13 mouse cellular contexts compared by ENCODE assay signal in genomic region chr3:70223443-70224065, GRCm38 (mm10).
A peak's percentile ranks its signal among the peaks of the same experiment; 100 is the strongest.
DNase-seq lines count a peak whose midpoint lies in the region; ATAC-seq and TF ChIP-seq lines count a peak whose summit lies in the region.
"Had no signal": no experiment of that assay in that cellular context is flagged by ENCODE, and none has a peak within 500 bp of the region (broad histone marks: within the 10 kb centered on the region; RNA-seq: fewer than 3 reads in every experiment).

No protein-coding gene starts in this region.

- H3K27me3 ChIP-seq in midbrain, embryonic 12.5 days: no peaks in the 10 kb centered on the region
- H3K27me3 ChIP-seq in midbrain, embryonic 10.5 days (ENCODE audit: low read depth, poor library complexity, severe bottlenecking): no peaks in the 10 kb centered on the region
- H3K27me3 ChIP-seq in midbrain, embryonic 13.5 days: no peaks in the 10 kb centered on the region
- H3K27me3 ChIP-seq: liver, embryonic 15.5 days; stomach, embryonic 15.5 days had no signal

- H3K4me2 ChIP-seq in midbrain, embryonic 12.5 days (replicated peaks): no peak overlapping the region
- H3K4me2 ChIP-seq in midbrain, embryonic 13.5 days (replicated peaks): no peak overlapping the region
- H3K4me2 ChIP-seq: liver, embryonic 15.5 days; stomach, embryonic 15.5 days had no signal

- no peaks in the 10 kb centered on the region for H3K9me3 ChIP-seq in midbrain, embryonic 12.5 days
- no peaks in the 10 kb centered on the region for H3K9me3 ChIP-seq in midbrain, embryonic 10.5 days (replicated peaks)
- H3K9me3 ChIP-seq in midbrain, embryonic 13.5 days: no peaks in the 10 kb centered on the region
- H3K9me3 ChIP-seq: limb, embryonic 10.5 days; liver, embryonic 15.5 days; stomach, embryonic 15.5 days had no signal

- no peaks in the 10 kb centered on the region for H3K36me3 ChIP-seq in midbrain, embryonic 12.5 days
- H3K36me3 ChIP-seq in midbrain, embryonic 10.5 days: no peaks in the 10 kb centered on the region
- no peaks in the 10 kb centered on the region for H3K36me3 ChIP-seq in midbrain, embryonic 13.5 days
- H3K36me3 ChIP-seq: limb, embryonic 10.5 days; liver, embryonic 15.5 days; stomach, embryonic 15.5 days had no signal

- H3K4me1 ChIP-seq in midbrain, embryonic 12.5 days: no peaks in the 10 kb centered on the region
- H3K4me1 ChIP-seq in midbrain, embryonic 10.5 days: no peaks in the 10 kb centered on the region
- H3K4me1 ChIP-seq in midbrain, embryonic 13.5 days (replicated peaks): peaks cover 5% of the 10 kb centered on the region; the same call in 1 of the 2 replicates
- H3K4me1 ChIP-seq in lung, adult 2 months (ENCODE audit: control insufficient read depth, insufficient read depth, low read length): no peaks in the 10 kb centered on the region
- H3K4me1 ChIP-seq: limb, embryonic 10.5 days; liver, embryonic 15.5 days; stomach, embryonic 15.5 days had no signal

- no peak for TF ChIP-seq POLR2A in lung, adult 2 months (IDR thresholded peaks at IDR 0.05; ENCODE audit: borderline replicate concordance, extremely low read depth, low read depth, low read length)

- H3K4me3 ChIP-seq in midbrain, embryonic 12.5 days: no peak overlapping the region
- H3K4me3 ChIP-seq in midbrain, embryonic 10.5 days: no peak overlapping the region
- no peak overlapping the region for H3K4me3 ChIP-seq in midbrain, embryonic 13.5 days (replicated peaks)
- H3K4me3 ChIP-seq in lung, adult 2 months (replicated peaks; ENCODE audit: extremely low read depth, low read depth, low read length): no peak overlapping the region
- H3K4me3 ChIP-seq: limb, embryonic 10.5 days; liver, embryonic 15.5 days; stomach, embryonic 15.5 days had no signal

- no peak for TF ChIP-seq CTCF in lung, adult 2 months (IDR thresholded peaks at IDR 0.05; ENCODE audit: insufficient read depth, low read length)

- H3K9ac ChIP-seq in midbrain, embryonic 12.5 days (replicated peaks): no peak overlapping the region
- no peak overlapping the region for H3K9ac ChIP-seq in midbrain, embryonic 13.5 days (replicated peaks)
- H3K9ac ChIP-seq: liver, embryonic 15.5 days; stomach, embryonic 15.5 days had no signal

- DNase-seq in midbrain, embryonic 10.5 days (ENCODE audit: low spot score): no peak
- peak; percentile 22 to 60 for DNase-seq in frontal cortex, postnatal 36 days (ENCODE audit: low spot score in 2 of 2)
- DNase-seq in telencephalon, adult 2 months (ENCODE audit: low read depth, low spot score): peak; percentile 46
- no peak for DNase-seq in lung, adult 2 months
- no peak for DNase-seq in kidney, postnatal 10 days
- DNase-seq: cerebellum, adult 9-10 months; embryo, embryonic 11 days had no signal

- ATAC-seq in midbrain, embryonic 12.5 days (ENCODE audit: low FRiP score, low read depth): peak; percentile 47; the same call in 1 of the 2 replicates
- 0 out of 2 replicates have a peak, but pooled peaks have one; percentile 62 for ATAC-seq in midbrain, embryonic 13.5 days

- H3K27ac ChIP-seq in midbrain, embryonic 12.5 days (replicated peaks): no peak overlapping the region
- H3K27ac ChIP-seq in midbrain, embryonic 10.5 days (replicated peaks): no peak overlapping the region
- no peak overlapping the region for H3K27ac ChIP-seq in midbrain, embryonic 13.5 days
- H3K27ac ChIP-seq: kidney, postnatal 0 days; limb, embryonic 10.5 days; liver, embryonic 15.5 days; stomach, embryonic 15.5 days had no signal

- 76% methylated on average over 3 of the region's 3 CpGs for WGBS in midbrain, embryonic 12.5 days
- 91% methylated on average over 3 of the region's 3 CpGs for WGBS in midbrain, embryonic 10.5 days
- WGBS in midbrain, embryonic 13.5 days: 47% methylated on average over 3 of the region's 3 CpGs
- WGBS in lung, adult 2 months: 88% methylated on average over 3 of the region's 3 CpGs

Comparison
In these comparisons a context has a peak if more than half of its experiments do, and no peak if none do; other contexts are left out.
1. DNase-seq: peak in frontal cortex, postnatal 36 days (2 of 2) and telencephalon, adult 2 months (single experiment); none in midbrain, embryonic 10.5 days (single experiment), lung, adult 2 months (single experiment) and kidney, postnatal 10 days (single experiment).